In the genomic region with DNA sequence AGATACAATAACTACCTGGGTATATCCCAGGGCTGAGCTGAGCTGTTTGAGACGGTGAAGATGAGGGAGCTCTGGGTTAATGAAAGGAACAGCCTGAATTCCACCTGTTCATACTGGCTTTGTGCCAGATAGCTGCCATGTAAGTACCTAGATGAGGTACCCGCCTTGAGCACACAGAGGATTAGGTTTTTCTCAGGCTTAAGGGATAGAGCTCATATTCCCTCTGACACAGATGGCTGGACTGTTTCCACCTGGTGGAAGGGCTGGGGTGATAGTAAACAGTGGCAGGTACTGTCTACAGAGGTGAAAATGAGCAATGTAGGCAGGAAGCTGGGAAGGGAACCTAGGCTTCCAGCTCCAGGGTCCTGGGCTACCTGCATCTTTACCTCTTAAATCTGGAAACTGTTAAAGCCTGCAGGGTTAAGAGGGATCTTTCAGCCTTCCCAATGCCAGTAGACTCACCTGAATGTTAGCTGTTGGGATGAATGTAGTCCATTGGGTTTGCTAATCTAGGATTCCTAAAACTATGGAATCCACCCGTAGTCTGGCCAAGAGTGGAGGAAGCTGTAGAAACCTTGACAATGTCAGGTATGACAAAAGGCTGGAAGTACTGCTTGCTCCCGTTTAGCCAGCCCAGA, we compare ENCODE assay signal across 8 mouse cellular contexts. TPM values are rescaled to one million over a fixed set of nuclear protein-coding genes. Genes with fewer than 3 reads are reported as not detected.
DNase-seq lines count a peak whose midpoint lies in the region; ATAC-seq lines count a peak whose summit lies in the region.

No protein-coding gene starts in this region.

- H3K27ac ChIP-seq in heart, embryonic 10.5 days, result peak overlapping the region; percentile 67; the same call in 1 of the 2 replicates
- peak overlapping the region; percentile 99 for H3K27ac ChIP-seq in forebrain, embryonic 15.5 days (replicated peaks)
- peak overlapping the region; percentile 99 for H3K27ac ChIP-seq in liver, embryonic 12.5 days

- H3K9me3 ChIP-seq in heart, embryonic 10.5 days, result no peaks in the 10 kb centered on the region
- H3K9me3 ChIP-seq in forebrain, embryonic 15.5 days, result no peaks in the 10 kb centered on the region
- no peaks in the 10 kb centered on the region for H3K9me3 ChIP-seq in liver, embryonic 12.5 days (replicated peaks)

- H3K27me3 ChIP-seq in heart, embryonic 10.5 days (ENCODE audit: insufficient read depth, poor library complexity, severe bottlenecking), result no peaks in the 10 kb centered on the region
- no peaks in the 10 kb centered on the region for H3K27me3 ChIP-seq in forebrain, embryonic 15.5 days
- no peaks in the 10 kb centered on the region for H3K27me3 ChIP-seq in liver, embryonic 12.5 days (replicated peaks)

- WGBS in heart, embryonic 10.5 days, result 33% methylated on average over 4 of the region's 4 CpGs
- WGBS in forebrain, embryonic 15.5 days, result 24% methylated on average over 4 of the region's 4 CpGs
- 31% methylated on average over 4 of the region's 4 CpGs for WGBS in liver, embryonic 12.5 days (ENCODE audit: insufficient replicate concordance)

- H3K4me3 ChIP-seq in heart, embryonic 10.5 days, result peak overlapping the region; percentile 77; the same call in 1 of the 2 replicates
- peak overlapping the region; percentile 16 for H3K4me3 ChIP-seq in forebrain, embryonic 15.5 days
- peak overlapping the region; percentile 98 for H3K4me3 ChIP-seq in liver, embryonic 12.5 days

- peak overlapping the region; percentile 92 for H3K4me2 ChIP-seq in forebrain, embryonic 15.5 days (replicated peaks)
- peak overlapping the region; percentile 85 for H3K4me2 ChIP-seq in liver, embryonic 12.5 days

- DNase-seq in heart, embryonic 10.5 days (ENCODE audit: low spot score), result no peak
- DNase-seq in heart, postnatal 25 days (ENCODE audit: low spot score), result no peak
- peak; percentile 73 for DNase-seq in MN1 (ENCODE audit: low spot score)
- peak; percentile 79 for DNase-seq in retina, postnatal 7 days (ENCODE audit: low read depth, low spot score)
- DNase-seq in left cerebral cortex, adult 11 months (ENCODE audit: low spot score), result no peak
- DNase-seq in thymus, postnatal 25 days, result no peak

- intact Hi-C loops in heart, postnatal 25 days (cut with DNase I), result no loop called here

- peak overlapping the region; percentile 100 for H3K9ac ChIP-seq in forebrain, embryonic 15.5 days (replicated peaks)
- peak overlapping the region; percentile 100 for H3K9ac ChIP-seq in liver, embryonic 12.5 days

- H3K4me1 ChIP-seq in heart, embryonic 10.5 days, result peaks cover 37% of the 10 kb centered on the region
- peaks cover 41% of the 10 kb centered on the region for H3K4me1 ChIP-seq in forebrain, embryonic 15.5 days
- H3K4me1 ChIP-seq in liver, embryonic 12.5 days, result peaks cover 77% of the 10 kb centered on the region

- no peak for ATAC-seq in forebrain, embryonic 15.5 days (replicated peaks)
- no peak for ATAC-seq in liver, embryonic 12.5 days

- H3K36me3 ChIP-seq in heart, embryonic 10.5 days, result peaks cover 50% of the 10 kb centered on the region
- H3K36me3 ChIP-seq in forebrain, embryonic 15.5 days, result peaks cover 34% of the 10 kb centered on the region
- H3K36me3 ChIP-seq in liver, embryonic 12.5 days, result peaks cover 78% of the 10 kb centered on the region

RNA-seq across cellular contexts. Expression of gene Atf4, which starts 2.7 kb away (rescaled TPM):
- polyA plus RNA-seq in heart, embryonic 10.5 days (2016; fragmentation: Nextera tagmentation; extraction: Ambion mirVana), result 84.8 and 109 TPM in 2 replicates
- total RNA-seq in heart, postnatal 25 days (2021), result 10 to 100 TPM; 58.3 to 81.7 TPM
- 123 and 124 TPM in 2 replicates for polyA plus RNA-seq in forebrain, embryonic 15.5 days (2015; fragmentation: Nextera tagmentation; extraction: Ambion mirVana)
- 141 and 145 TPM in 2 replicates for polyA plus RNA-seq in liver, embryonic 12.5 days (2016; fragmentation: Nextera tagmentation; extraction: Ambion mirVana)

RNA-seq across cellular contexts. Expression of gene Rps19bp1, which starts 6.4 kb away (rescaled TPM):
- polyA plus RNA-seq in heart, embryonic 10.5 days (2016; fragmentation: Nextera tagmentation; extraction: Ambion mirVana), result 46.1 and 62.5 TPM in 2 replicates
- total RNA-seq in heart, postnatal 25 days (2021), result 10 to 100 TPM; 15.5 to 15.9 TPM
- 65.3 and 70.7 TPM in 2 replicates for polyA plus RNA-seq in forebrain, embryonic 15.5 days (2015; fragmentation: Nextera tagmentation; extraction: Ambion mirVana)
- 46.8 and 47.0 TPM in 2 replicates for polyA plus RNA-seq in liver, embryonic 12.5 days (2016; fragmentation: Nextera tagmentation; extraction: Ambion mirVana)

RNA-seq across cellular contexts. Expression of gene AC140267.1, which starts 22.1 kb away (rescaled TPM):
- 3.5 TPM in 1 of 2 replicates, not detected in the other for polyA plus RNA-seq in heart, embryonic 10.5 days (2016; fragmentation: Nextera tagmentation; extraction: Ambion mirVana)
- total RNA-seq in heart, postnatal 25 days (2021), result 10 to 100 TPM; 16.1 to 21.0 TPM
- polyA plus RNA-seq in forebrain, embryonic 15.5 days (2015; fragmentation: Nextera tagmentation; extraction: Ambion mirVana), result 4.2 TPM in 1 of 2 replicates, not detected in the other
- not detected in 2 replicates for polyA plus RNA-seq in liver, embryonic 12.5 days (2016; fragmentation: Nextera tagmentation; extraction: Ambion mirVana)

RNA-seq across cellular contexts. Expression of gene Mief1, which starts 23.9 kb away (rescaled TPM):
- 31.0 and 39.2 TPM in 2 replicates for polyA plus RNA-seq in heart, embryonic 10.5 days (2016; fragmentation: Nextera tagmentation; extraction: Ambion mirVana)
- 10 to 100 TPM; 29.2 to 32.3 TPM for total RNA-seq in heart, postnatal 25 days (2021)
- polyA plus RNA-seq in forebrain, embryonic 15.5 days (2015; fragmentation: Nextera tagmentation; extraction: Ambion mirVana), result 41.0 and 41.6 TPM in 2 replicates
- 29.1 and 30.1 TPM in 2 replicates for polyA plus RNA-seq in liver, embryonic 12.5 days (2016; fragmentation: Nextera tagmentation; extraction: Ambion mirVana)

RNA-seq across cellular contexts. Expression of gene Cacna1i, which starts 29.3 kb away (rescaled TPM):
- polyA plus RNA-seq in heart, embryonic 10.5 days (2016; fragmentation: Nextera tagmentation; extraction: Ambion mirVana), result 0.04 TPM in 1 of 2 replicates, not detected in the other
- under 1 TPM in 1 of 2 experiments, not detected in 1; 0.36 TPM for total RNA-seq in heart, postnatal 25 days (2021)
- 0.50 and 0.57 TPM in 2 replicates for polyA plus RNA-seq in forebrain, embryonic 15.5 days (2015; fragmentation: Nextera tagmentation; extraction: Ambion mirVana)
- polyA plus RNA-seq in liver, embryonic 12.5 days (2016; fragmentation: Nextera tagmentation; extraction: Ambion mirVana), result 0.02 and 0.37 TPM in 2 replicates

Comparison
In these comparisons a context has a peak if more than half of its experiments do, and no peak if none do; other contexts are left out.
1. DNase-seq: peak in MN1 (single experiment) and retina, postnatal 7 days (single experiment); none in heart, embryonic 10.5 days (single experiment), heart, postnatal 25 days (single experiment), left cerebral cortex, adult 11 months (single experiment) and thymus, postnatal 25 days (single experiment).
2. H3K4me3 ChIP-seq: peak in every context shown above with its lines; median percentile 98 in liver, embryonic 12.5 days; 77 in heart, embryonic 10.5 days; 16 in forebrain, embryonic 15.5 days.
3. Peak in every context shown above with its lines, with median percentiles within 50 percentile points of each other: H3K27ac ChIP-seq.